Mouse (Mus musculus) gastrocnemius, postnatal 14 days (tissue): Measurements from ENCODE around the gene Pitpnb. TPM values are rescaled to one million over a fixed set of nuclear protein-coding genes. Genes with fewer than 3 reads are reported as not detected.

Experiments
- DNase-seq: peaks from one replicate; pipeline ENCODE4 v3.0.0; 2021; ENCODE audit warnings: mixed read lengths
- intact Hi-C: fragments of 180-260 bp; cut with DNase I; formaldehyde crosslinking; loops from one replicate; pipeline ENCODE4 v1.15.1; 2025; ENCODE audit warnings: low total_unique reads
- total RNA-seq, 2 experiments: library from RNA; stranded (reverse); gene quantifications; 2 replicates each; pipeline ENCODE4 v1.2.3; 2021

Pitpnb gene
- total RNA-seq, 2 experiments from 2014 or later = 23.4 to 26.2 TPM

- DNase-seq = peak; percentile 42
- intact Hi-C loops = loop anchor here (10.0 kb wide), 1 partner anchor 407 kb away; no protein-coding TSS in a partner anchor
These were observed 87.0 kb downstream of the Pitpnb start for GRCm38 (mm10) chr5:111417378-111418131.

- DNase-seq = peak; percentile 44
- intact Hi-C loops = loop anchor here (10.0 kb wide), 1 partner anchor 406 kb away; no protein-coding TSS in a partner anchor
These were observed 87.9 kb downstream of the Pitpnb start for GRCm38 (mm10) chr5:111418202-111419120.

- intact Hi-C loops = loop anchor here (10.0 kb wide), 1 partner anchor 406 kb away; no protein-coding TSS in a partner anchor
- no peak for DNase-seq
These were observed 88.7 kb downstream of the Pitpnb start for GRCm38 (mm10) chr5:111419121-111419881.

GRCm38 (mm10) chr5:111420011-111420691 lies 89.6 kb downstream of the Pitpnb start:
- intact Hi-C loops = no loop called here

GRCm38 (mm10) chr5:111420896-111421295 lies 90.3 kb downstream of the Pitpnb start:
- intact Hi-C loops = no loop called here
- no peak for DNase-seq

More at GRCm38 (mm10) chr5:111420011-111420691, 89.6 kb downstream of the Pitpnb start:
- DNase-seq = no peak

- DNase-seq = no peak
- intact Hi-C loops = no loop called here
These were observed 90.9 kb downstream of the Pitpnb start for GRCm38 (mm10) chr5:111421424-111421823.

- intact Hi-C loops = no loop called here
- DNase-seq = no peak
These were observed 91.7 kb downstream of the Pitpnb start for GRCm38 (mm10) chr5:111422058-111422800.

GRCm38 (mm10) chr5:111423011-111423410 lies 92.4 kb downstream of the Pitpnb start:
- intact Hi-C loops = no loop called here

GRCm38 (mm10) chr5:111423616-111424015 lies 93.1 kb downstream of the Pitpnb start:
- intact Hi-C loops = no loop called here
- no peak for DNase-seq

More at GRCm38 (mm10) chr5:111423011-111423410, 92.4 kb downstream of the Pitpnb start:
- no peak for DNase-seq

- intact Hi-C loops = no loop called here
- no peak for DNase-seq
These were observed 95.2 kb downstream of the Pitpnb start for GRCm38 (mm10) chr5:111425813-111426212.

- intact Hi-C loops = no loop called here
- DNase-seq = no peak
These were observed 95.7 kb downstream of the Pitpnb start for GRCm38 (mm10) chr5:111426249-111426648.

- DNase-seq = no peak
- intact Hi-C loops = no loop called here
These were observed 98.3 kb downstream of the Pitpnb start for GRCm38 (mm10) chr5:111428882-111429281.

GRCm38 (mm10) chr5:111429726-111430125 lies 99.2 kb downstream of the Pitpnb start:
- no peak for DNase-seq
- intact Hi-C loops = no loop called here

- intact Hi-C loops = no loop called here
- DNase-seq = peak; percentile 41
These were observed 100.6 kb downstream of the Pitpnb start for GRCm38 (mm10) chr5:111431007-111431730.

- intact Hi-C loops = no loop called here
These were observed 102.3 kb downstream of the Pitpnb start for GRCm38 (mm10) chr5:111432842-111433241.

GRCm38 (mm10) chr5:111434342-111434842 lies 103.8 kb downstream of the Pitpnb start:
- DNase-seq = no peak
- intact Hi-C loops = no loop called here

More at GRCm38 (mm10) chr5:111432842-111433241, 102.3 kb downstream of the Pitpnb start:
- DNase-seq = no peak

- DNase-seq = no peak
- intact Hi-C loops = no loop called here
These were observed 105.7 kb downstream of the Pitpnb start for GRCm38 (mm10) chr5:111436260-111436659.
